Mouse (Mus musculus): ENCODE results near the gene Trpm1. TPM values are rescaled to one million over a fixed set of nuclear protein-coding genes. Genes with fewer than 3 reads are reported as not detected.
A peak's percentile ranks its signal among the peaks of the same experiment; 100 is the strongest.
"Not testable (repeated sequence)": the region's sequence is repeated elsewhere in the genome, so short reads cannot be mapped to it uniquely, and the experiment has no call there.

Trpm1 gene
- 0.12 and 0.22 TPM in 2 replicates for polyA plus RNA-seq (2015; fragmentation: Nextera tagmentation; extraction: Ambion mirVana)

DNA sequence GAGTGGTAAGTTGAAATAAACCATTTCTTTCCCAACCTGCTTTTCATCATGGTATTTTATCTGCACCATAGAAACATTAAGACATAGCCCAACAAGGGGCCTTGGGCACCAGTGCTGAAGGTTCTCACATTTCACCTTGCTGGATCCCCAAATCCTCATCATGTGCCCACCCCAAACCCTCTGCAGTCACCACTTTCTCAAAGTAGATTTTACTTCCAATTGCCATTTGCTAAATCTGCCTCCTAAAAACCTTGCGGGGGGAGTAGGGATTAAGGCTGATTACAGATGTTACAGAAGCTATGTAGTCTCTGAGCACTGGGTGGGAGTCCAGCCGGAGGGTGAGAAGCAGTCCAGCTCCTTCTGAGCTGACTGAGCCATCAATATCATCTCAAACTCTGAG is at the start of gene Trpm1:
Gene Trpm1, plus strand, starts transcription at position 301 of the 400 bp plus-strand sequence.
- 84% methylated on average over 2 of the region's 2 CpGs for WGBS
- H3K4me1 ChIP-seq (ENCODE audit: control insufficient read depth, insufficient read depth, low read length): 0 out of 2 replicates have a peak, but pooled peaks cover 7% of the 10 kb centered on the region
- no peak within 1 kb of the TSS for H3K9ac ChIP-seq (ENCODE audit: low read length)
- no peaks in the 10 kb centered on the region for H3K9me3 ChIP-seq (replicated peaks; ENCODE audit: control insufficient read depth, low read length)
- H3K27ac ChIP-seq (ENCODE audit: low read length): no peak within 1 kb of the TSS
- no peak for ATAC-seq (ENCODE audit: insufficient read depth, low FRiP score)
- no peaks in the 10 kb centered on the region for H3K36me3 ChIP-seq (ENCODE audit: control insufficient read depth, insufficient read depth, low read length)
- no peak within 1 kb of the TSS for H3K4me3 ChIP-seq (replicated peaks; ENCODE audit: low read length)
- H3K4me2 ChIP-seq (ENCODE audit: low read depth, low read length): no peak within 1 kb of the TSS
- no peaks in the 10 kb centered on the region for H3K27me3 ChIP-seq (ENCODE audit: control insufficient read depth, insufficient read depth, low read length)

DNA sequence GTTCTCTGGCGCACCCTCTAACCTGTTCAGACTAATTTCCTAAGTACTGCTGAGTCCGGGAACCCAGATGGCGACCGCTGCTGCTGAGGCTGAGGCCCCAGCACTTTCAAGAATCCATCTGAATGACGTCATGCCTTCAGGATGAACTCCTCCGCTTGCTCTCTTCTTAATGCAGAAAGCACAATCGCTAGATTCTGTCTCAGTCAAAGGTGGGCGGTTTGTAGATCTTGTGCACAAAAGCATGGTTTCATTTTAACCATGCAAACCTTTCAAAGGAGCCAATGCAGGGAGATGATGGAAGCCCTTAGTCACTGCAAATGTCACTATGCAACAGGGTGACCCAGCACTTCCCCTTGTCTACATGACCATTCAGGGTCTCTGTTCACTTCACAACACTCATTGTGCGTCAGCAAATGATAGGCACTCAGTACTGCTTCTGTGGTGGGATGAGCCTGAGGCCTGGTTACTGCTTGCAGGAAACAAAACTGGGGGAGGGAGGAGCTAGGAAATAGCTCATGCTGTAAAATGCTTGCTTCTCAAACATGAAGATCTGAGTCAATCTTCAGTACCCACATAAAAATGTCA is 31.4 kb upstream of the Trpm1 start:
- Histone ChIP-seq H3K36me3 (ENCODE audit: control insufficient read depth, insufficient read depth, low read length) (no peaks in the 10 kb centered on the region), H3K9ac (ENCODE audit: low read length) (no peak overlapping the region), H3K4me1 (ENCODE audit: control insufficient read depth, insufficient read depth, low read length) (no peaks in the 10 kb centered on the region), H3K4me2 (ENCODE audit: low read depth, low read length) (no peak overlapping the region), H3K27me3 (ENCODE audit: control insufficient read depth, insufficient read depth, low read length) (no peaks in the 10 kb centered on the region), H3K4me3 (replicated peaks; ENCODE audit: low read length) (no peak overlapping the region), H3K9me3 (replicated peaks; ENCODE audit: control insufficient read depth, low read length) (no peaks in the 10 kb centered on the region), H3K27ac (ENCODE audit: low read length) (no peak overlapping the region)
- ATAC-seq (ENCODE audit: insufficient read depth, low FRiP score): no peak
- WGBS: 85% methylated on average over 9 of the region's 9 CpGs

DNA sequence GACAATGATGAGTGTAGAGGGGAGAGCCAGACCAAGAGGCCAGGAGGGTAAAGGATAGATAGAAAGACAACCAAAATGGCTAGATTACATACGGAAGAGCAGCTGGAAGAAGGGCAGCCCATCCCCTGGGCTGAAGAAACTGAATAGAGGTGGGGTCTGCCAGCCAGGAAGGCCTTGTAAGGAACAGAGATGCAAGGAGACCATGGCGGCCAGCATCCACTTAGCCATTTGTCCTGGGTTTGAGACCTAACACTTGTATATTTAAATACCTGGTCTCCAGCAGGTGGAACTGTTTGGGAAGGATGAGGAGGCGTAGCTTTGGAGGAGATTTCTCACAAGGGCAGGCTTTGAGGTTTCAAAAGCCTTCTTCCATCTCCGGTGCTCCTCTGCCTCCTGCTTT is 29.9 kb upstream of the Trpm1 start:
- no peak overlapping the region for H3K4me2 ChIP-seq (ENCODE audit: low read depth, low read length)
- WGBS: 87% methylated on average over 4 of the region's 4 CpGs
- H3K9ac ChIP-seq (ENCODE audit: low read length): no peak overlapping the region
- H3K27ac ChIP-seq (ENCODE audit: low read length): no peak overlapping the region
- H3K27me3 ChIP-seq (ENCODE audit: control insufficient read depth, insufficient read depth, low read length): no peaks in the 10 kb centered on the region
- no peaks in the 10 kb centered on the region for H3K36me3 ChIP-seq (ENCODE audit: control insufficient read depth, insufficient read depth, low read length)
- H3K4me1 ChIP-seq (ENCODE audit: control insufficient read depth, insufficient read depth, low read length): no peaks in the 10 kb centered on the region
- no peak for ATAC-seq (ENCODE audit: insufficient read depth, low FRiP score)
- no peak overlapping the region for H3K4me3 ChIP-seq (replicated peaks; ENCODE audit: low read length)
- H3K9me3 ChIP-seq (replicated peaks; ENCODE audit: control insufficient read depth, low read length): no peaks in the 10 kb centered on the region

DNA sequence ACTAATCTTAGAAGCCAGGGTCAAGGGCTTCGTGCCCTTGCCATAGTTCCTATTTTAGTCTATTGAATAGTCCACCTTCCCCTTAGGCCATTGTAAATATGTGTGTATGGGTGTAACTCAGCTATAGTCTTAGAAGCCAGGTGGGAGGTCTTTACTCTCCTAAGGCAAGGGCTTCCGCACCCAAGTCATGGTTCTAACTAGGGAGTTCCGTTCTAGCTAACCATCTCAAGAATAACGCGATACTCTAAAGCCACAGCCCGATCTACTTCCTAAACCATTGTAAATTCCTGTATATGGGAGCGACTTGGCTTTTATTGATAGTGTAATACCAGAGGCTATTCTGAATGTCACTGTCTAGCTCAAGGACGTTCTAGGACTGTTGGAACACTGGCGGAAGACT is 27.6 kb upstream of the Trpm1 start:
- H3K9me3 ChIP-seq (replicated peaks; ENCODE audit: control insufficient read depth, low read length); H3K36me3 ChIP-seq (ENCODE audit: control insufficient read depth, insufficient read depth, low read length); H3K4me1 ChIP-seq (ENCODE audit: control insufficient read depth, insufficient read depth, low read length); H3K27ac ChIP-seq (ENCODE audit: low read length); ATAC-seq (ENCODE audit: insufficient read depth, low FRiP score); H3K4me2 ChIP-seq (ENCODE audit: low read depth, low read length); H3K4me3 ChIP-seq (replicated peaks; ENCODE audit: low read length); H3K9ac ChIP-seq (ENCODE audit: low read length); H3K27me3 ChIP-seq (ENCODE audit: control insufficient read depth, insufficient read depth, low read length): not testable (repeated sequence)
- 93% methylated on average over 8 of the region's 9 CpGs for WGBS

DNA sequence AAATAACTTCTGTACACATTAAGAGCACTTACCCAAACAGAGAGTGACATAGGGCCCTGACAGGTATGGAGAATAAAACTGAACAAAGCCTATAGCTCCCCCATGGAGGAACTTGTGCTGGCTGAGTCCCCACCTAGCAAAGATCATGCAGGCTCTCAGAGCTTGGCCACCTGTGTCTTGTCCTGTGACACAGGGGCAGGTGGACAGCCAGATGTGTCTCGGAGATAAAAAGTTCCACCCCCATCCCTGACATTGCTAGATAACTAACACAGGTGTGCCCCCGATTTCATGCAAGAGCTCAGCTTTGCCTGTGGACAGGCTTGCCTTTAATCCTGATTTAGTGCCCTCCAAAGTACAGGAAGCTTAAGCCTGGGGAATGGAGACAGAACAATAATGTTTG is 13.8 kb upstream of the Trpm1 start:
- H3K4me3 ChIP-seq (replicated peaks; ENCODE audit: low read length): no peak overlapping the region
- 55% methylated on average over 2 of the region's 2 CpGs for WGBS
- H3K9me3 ChIP-seq (replicated peaks; ENCODE audit: control insufficient read depth, low read length): no peaks in the 10 kb centered on the region

DNA sequence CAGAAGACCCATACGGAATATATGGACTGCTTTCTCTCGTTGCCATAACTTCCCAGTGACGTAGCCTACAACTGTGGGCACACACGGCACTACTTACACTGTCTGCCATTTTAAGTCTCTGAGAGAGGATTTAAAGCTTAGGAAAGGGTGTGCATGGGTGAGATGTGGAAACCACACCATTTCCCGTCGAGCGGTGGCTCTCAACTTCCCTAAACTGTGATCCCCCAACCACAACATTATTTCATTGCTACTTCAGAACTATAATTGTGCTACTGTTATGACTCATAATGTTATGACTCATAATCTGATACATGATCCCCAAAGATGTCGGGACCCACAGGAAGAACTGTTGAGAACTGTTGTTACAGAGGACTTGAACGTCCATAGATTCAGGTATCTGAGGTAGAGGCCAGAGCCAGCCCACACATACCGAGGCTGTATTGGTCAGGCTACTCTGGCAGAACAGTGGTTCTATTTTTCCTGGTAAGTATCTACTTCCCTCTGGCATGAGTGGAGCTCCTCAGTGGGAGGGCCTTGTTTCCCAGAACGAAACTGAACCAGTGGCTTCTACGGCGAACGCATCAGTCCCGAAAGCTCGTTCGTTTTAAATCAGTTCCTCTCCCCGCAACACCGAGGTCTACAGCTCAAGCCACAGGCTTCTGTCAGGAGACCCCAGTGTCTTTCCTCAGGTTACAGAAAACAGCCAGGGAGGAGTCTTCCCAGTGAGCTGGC is 12.2 kb upstream of the Trpm1 start:
- WGBS: 86% methylated on average over 19 of the region's 19 CpGs
- no peak overlapping the region for H3K27ac ChIP-seq (ENCODE audit: low read length)
- no peak overlapping the region for H3K4me2 ChIP-seq (ENCODE audit: low read depth, low read length)
- no peak overlapping the region for H3K9ac ChIP-seq (ENCODE audit: low read length)
- H3K4me3 ChIP-seq (replicated peaks; ENCODE audit: low read length): no peak overlapping the region
- no peak for ATAC-seq (ENCODE audit: insufficient read depth, low FRiP score)
- no peaks in the 10 kb centered on the region for H3K9me3 ChIP-seq (replicated peaks; ENCODE audit: control insufficient read depth, low read length)
- no peaks in the 10 kb centered on the region for H3K27me3 ChIP-seq (ENCODE audit: control insufficient read depth, insufficient read depth, low read length)
- no peaks in the 10 kb centered on the region for H3K36me3 ChIP-seq (ENCODE audit: control insufficient read depth, insufficient read depth, low read length)
- H3K4me1 ChIP-seq (ENCODE audit: control insufficient read depth, insufficient read depth, low read length): no peaks in the 10 kb centered on the region

More for the DNA sequence above, 13.8 kb upstream of the Trpm1 start:
- no peak for ATAC-seq (ENCODE audit: insufficient read depth, low FRiP score)
- H3K27me3 ChIP-seq (ENCODE audit: control insufficient read depth, insufficient read depth, low read length): no peaks in the 10 kb centered on the region
- H3K9ac ChIP-seq (ENCODE audit: low read length): no peak overlapping the region
- no peak overlapping the region for H3K27ac ChIP-seq (ENCODE audit: low read length)
- H3K4me2 ChIP-seq (ENCODE audit: low read depth, low read length): no peak overlapping the region
- H3K36me3 ChIP-seq (ENCODE audit: control insufficient read depth, insufficient read depth, low read length): no peaks in the 10 kb centered on the region
- no peaks in the 10 kb centered on the region for H3K4me1 ChIP-seq (ENCODE audit: control insufficient read depth, insufficient read depth, low read length)

DNA sequence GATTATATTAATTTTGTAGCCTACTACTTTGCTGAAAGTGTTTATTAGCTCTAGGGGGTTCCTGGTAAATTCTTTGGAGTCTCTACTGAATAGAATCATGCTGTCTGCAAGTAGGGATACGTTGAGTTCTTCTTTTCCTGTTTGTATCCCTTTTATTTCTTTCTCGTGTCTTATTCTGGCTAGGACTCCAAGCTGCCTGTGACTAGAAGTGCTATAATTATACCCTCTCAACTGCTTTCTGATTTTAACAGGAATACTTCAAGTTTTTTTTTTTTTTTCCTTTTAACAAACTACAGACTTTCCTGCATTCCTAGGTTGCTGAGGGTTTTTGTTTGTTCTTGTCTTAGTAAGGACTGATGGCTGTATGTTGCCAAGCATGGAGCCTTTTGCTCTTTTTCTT is 4.3 kb upstream of the Trpm1 start:
- Histone ChIP-seq H3K9ac (ENCODE audit: low read length) (no peak overlapping the region), H3K4me3 (replicated peaks; ENCODE audit: low read length) (no peak overlapping the region), H3K9me3 (replicated peaks; ENCODE audit: control insufficient read depth, low read length) (no peaks in the 10 kb centered on the region), H3K4me1 (ENCODE audit: control insufficient read depth, insufficient read depth, low read length) (no peaks in the 10 kb centered on the region), H3K36me3 (ENCODE audit: control insufficient read depth, insufficient read depth, low read length) (no peaks in the 10 kb centered on the region), H3K27ac (ENCODE audit: low read length) (no peak overlapping the region), H3K4me2 (ENCODE audit: low read depth, low read length) (no peak overlapping the region), H3K27me3 (ENCODE audit: control insufficient read depth, insufficient read depth, low read length) (no peaks in the 10 kb centered on the region)
- WGBS: 36% methylated on average over 2 of the region's 2 CpGs
- no peak for ATAC-seq (ENCODE audit: insufficient read depth, low FRiP score)

DNA sequence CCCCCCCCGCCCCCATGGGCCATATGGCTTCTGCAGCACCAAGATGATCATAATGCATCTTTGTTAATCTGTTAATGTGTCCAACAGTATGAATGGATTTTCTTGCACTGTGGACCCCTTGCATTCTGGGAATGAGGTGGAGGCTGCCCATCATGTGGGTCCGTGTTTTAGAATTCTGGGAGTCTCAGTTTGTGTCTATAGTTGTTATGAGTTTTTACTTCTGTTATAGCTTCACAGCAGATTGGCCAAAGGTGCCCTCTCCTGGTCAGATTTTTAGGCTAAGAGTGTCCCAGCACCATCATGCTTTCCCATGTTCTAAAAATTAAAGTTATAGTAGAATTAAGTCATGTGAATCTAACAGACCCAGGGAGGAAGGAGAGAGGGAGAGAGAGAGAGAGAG is 3.9 kb upstream of the Trpm1 start:
- Histone ChIP-seq H3K27me3 (ENCODE audit: control insufficient read depth, insufficient read depth, low read length) (no peaks in the 10 kb centered on the region), H3K9ac (ENCODE audit: low read length) (no peak overlapping the region), H3K27ac (ENCODE audit: low read length) (no peak overlapping the region), H3K9me3 (replicated peaks; ENCODE audit: control insufficient read depth, low read length) (no peaks in the 10 kb centered on the region), H3K4me1 (ENCODE audit: control insufficient read depth, insufficient read depth, low read length) (no peaks in the 10 kb centered on the region), H3K36me3 (ENCODE audit: control insufficient read depth, insufficient read depth, low read length) (no peaks in the 10 kb centered on the region), H3K4me3 (replicated peaks; ENCODE audit: low read length) (no peak overlapping the region), H3K4me2 (ENCODE audit: low read depth, low read length) (no peak overlapping the region)
- peak; percentile 25; the same call in 1 of the 2 replicates for ATAC-seq (ENCODE audit: insufficient read depth, low FRiP score)
- WGBS: 13% methylated on average over 2 of the region's 2 CpGs

DNA sequence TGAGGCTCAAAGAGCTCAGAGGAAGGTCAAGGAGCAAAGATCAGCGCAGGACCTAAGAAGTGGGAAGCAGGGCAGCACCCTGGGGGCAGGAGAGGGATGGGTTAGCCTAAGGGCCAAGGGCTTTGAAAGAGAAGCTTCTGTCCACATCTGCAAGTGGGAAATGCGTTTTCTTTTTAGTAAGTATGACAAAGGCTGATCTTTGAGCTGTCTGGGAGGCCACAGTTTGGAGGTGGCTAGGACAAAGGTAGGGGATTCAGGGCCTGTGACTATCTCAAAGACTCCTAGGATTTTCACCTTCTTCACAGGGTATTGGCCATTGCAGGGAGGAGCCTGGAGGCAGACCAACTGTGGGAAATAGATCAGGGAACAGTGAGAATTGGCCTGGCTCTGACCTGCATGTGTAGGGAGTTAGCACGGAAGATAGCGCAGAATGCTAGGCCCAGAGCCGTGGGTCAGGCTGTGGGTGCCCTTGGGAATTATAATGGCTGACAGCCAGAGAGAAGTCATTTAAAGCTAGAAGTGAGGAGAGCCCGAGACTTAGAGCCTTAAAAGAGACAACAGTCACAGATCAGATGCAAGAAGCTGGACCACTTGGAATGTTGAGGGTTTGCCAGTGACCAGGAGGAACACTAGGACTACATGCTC is 3.1 kb upstream of the Trpm1 start:
- ATAC-seq (ENCODE audit: insufficient read depth, low FRiP score): no peak
- Histone ChIP-seq H3K4me2 (ENCODE audit: low read depth, low read length) (no peak overlapping the region), H3K27me3 (ENCODE audit: control insufficient read depth, insufficient read depth, low read length) (no peaks in the 10 kb centered on the region), H3K36me3 (ENCODE audit: control insufficient read depth, insufficient read depth, low read length) (no peaks in the 10 kb centered on the region), H3K9ac (ENCODE audit: low read length) (no peak overlapping the region), H3K9me3 (replicated peaks; ENCODE audit: control insufficient read depth, low read length) (no peaks in the 10 kb centered on the region), H3K4me1 (ENCODE audit: control insufficient read depth, insufficient read depth, low read length) (0 out of 2 replicates have a peak, but pooled peaks cover 6% of the 10 kb centered on the region), H3K27ac (ENCODE audit: low read length) (no peak overlapping the region), H3K4me3 (replicated peaks; ENCODE audit: low read length) (no peak overlapping the region)
- WGBS: 72% methylated on average over 6 of the region's 6 CpGs
